Mouse (Mus musculus) G1E (cell line): ENCODE data around the gene Tuba1a. TPM values are rescaled to one million over a fixed set of nuclear protein-coding genes. Genes with fewer than 3 reads are reported as not detected.

Experiments
- ATAC-seq: 2 replicates; pipeline ENCODE4 v1.8.0; 2016; ENCODE audit warnings: mild to moderate bottlenecking; ENCODE audit not compliant: insufficient number of reproducible peaks, poor library complexity, low FRiP score, severe bottlenecking; ENCODE audit errors: extremely low read depth
- DNase-seq: peaks from one replicate; pipeline ENCODE4 v3.0.0; 2012; ENCODE audit warnings: low spot score
- H3K27me3 ChIP-seq: 2 replicates; pipeline ENCODE4 v1.6.1; 2012; ENCODE audit warnings: mild to moderate bottlenecking, low read length, inconsistent platforms; ENCODE audit not compliant: insufficient read depth
- H3K36me3 ChIP-seq: replicated peaks from 2 replicates; pipeline ENCODE3; 2012; ENCODE audit warnings: mild to moderate bottlenecking, inconsistent platforms
- H3K4me1 ChIP-seq: 2 replicates; pipeline ENCODE4 v1.6.1; 2012; ENCODE audit warnings: low read depth, low read length, inconsistent platforms, mixed read lengths; ENCODE audit not compliant: insufficient read depth
- H3K4me3 ChIP-seq: 2 replicates; pipeline ENCODE4 v1.5.1; 2012; ENCODE audit warnings: low read depth, mild to moderate bottlenecking, inconsistent platforms, low read length, moderate library complexity, mixed read lengths
- H3K9me3 ChIP-seq: replicated peaks from 2 replicates; pipeline ENCODE4 v1.6.1; 2012; ENCODE audit warnings: inconsistent platforms
- CTCF ChIP-seq: IDR thresholded peaks from 2 replicates; pipeline ENCODE4 v1.5.1; 2012; ENCODE audit warnings: low read depth, low read length, inconsistent platforms, mixed read lengths
- GATA1 ChIP-seq: IDR thresholded peaks from 2 replicates; pipeline ENCODE4 v1.6.1; 2012; ENCODE audit warnings: borderline replicate concordance, low read length, inconsistent platforms, mixed read lengths
- GATA2 ChIP-seq: IDR thresholded peaks from 2 replicates; pipeline ENCODE4 v1.6.1; 2012; ENCODE audit warnings: low read depth, low read length, inconsistent platforms, borderline replicate concordance
- POLR2AphosphoS5 ChIP-seq: IDR thresholded peaks from 2 replicates; pipeline ENCODE4 v1.6.1; 2012; ENCODE audit warnings: low read depth, low read length, inconsistent platforms; ENCODE audit not compliant: insufficient replicate concordance
- TAL1 ChIP-seq: conservative IDR thresholded peaks from 2 replicates; pipeline ENCODE4 v1.6.1; 2012; ENCODE audit warnings: low read depth, low read length, inconsistent platforms, mixed read lengths
- polyA plus RNA-seq: library from polyadenylated mRNA; stranded (reverse); fragments of >175 nt; gene quantifications from 2 replicates; pipeline ENCODE4 v1.2.3, GENCODE M21; 2012
- total RNA-seq, 2 experiments: library from RNA; stranded (forward) in 1 of 2; stranded (reverse) in 1 of 2; fragments of 200-1000 nt in 1 of 2; fragments of >200 nt in 1 of 2; fragmentation: Nextera tagmentation in 1 of 2; gene quantifications; 2 replicates each; pipeline ENCODE4 v1.2.3; 2014 to 2017

The Tuba1a gene
- total and polyA plus RNA-seq, 3 experiments, result 3.3 to 35.9 (median 22.3) TPM

GRCm38 (mm10) chr15:98985982-98986715 lies 32.6 kb upstream of the Tuba1a start:
- no peaks in the 10 kb centered on the region for H3K36me3 ChIP-seq
- ATAC-seq, result no peak
- DNase-seq, result no peak
- H3K4me1 ChIP-seq, result peaks cover 33% of the 10 kb centered on the region
- TF ChIP-seq POLR2AphosphoS5 (no peak), GATA1 (no peak), CTCF (no peak)
- peak overlapping the region; percentile 68 for H3K4me3 ChIP-seq
- H3K9me3 ChIP-seq, result no peaks in the 10 kb centered on the region
- H3K27me3 ChIP-seq, result peaks cover 3% of the 10 kb centered on the region

- DNase-seq, result peak; percentile 55
- ATAC-seq, result peak; percentile 57; the same call in 1 of the 2 replicates
Observed at GRCm38 (mm10) chr15:98985240-98985981, 31.9 kb upstream of the Tuba1a start.

DNA sequence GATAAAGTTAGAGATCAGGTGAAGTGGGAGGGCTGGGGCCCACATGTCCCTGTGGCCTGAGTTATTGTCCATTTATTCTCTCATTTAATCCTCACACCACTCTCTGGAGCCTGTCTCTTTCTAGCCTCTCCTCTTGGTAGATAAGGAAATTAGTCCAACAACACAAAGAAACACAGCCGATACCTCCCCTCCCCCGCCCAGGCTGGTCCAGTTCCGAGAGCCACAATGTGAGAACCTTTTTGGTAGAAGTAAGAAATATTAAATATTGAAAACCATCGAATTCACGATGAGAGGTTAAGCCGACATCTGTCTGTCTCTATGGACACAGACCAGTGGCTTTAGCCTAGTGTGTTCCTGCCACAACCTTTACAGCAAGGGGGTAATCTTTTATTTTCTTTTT lies 31.2 kb upstream of the Tuba1a start:
- Histone ChIP-seq H3K27me3 (peaks cover 10% of the 10 kb centered on the region), H3K4me1 (peaks cover 21% of the 10 kb centered on the region), H3K4me3 (peak overlapping the region; percentile 13; the same call in 1 of the 2 replicates), H3K36me3 (no peaks in the 10 kb centered on the region), H3K9me3 (no peaks in the 10 kb centered on the region)
- no peak for ATAC-seq
- no peak for DNase-seq
- TF ChIP-seq GATA1, result no peak
- no peak for TF ChIP-seq POLR2AphosphoS5
- TF ChIP-seq CTCF, result no peak
- no peak for TF ChIP-seq GATA2
- TF ChIP-seq TAL1, result no peak

More at GRCm38 (mm10) chr15:98985240-98985981, 31.9 kb upstream of the Tuba1a start:
- Histone ChIP-seq H3K27me3 (peaks cover 4% of the 10 kb centered on the region), H3K36me3 (no peaks in the 10 kb centered on the region), H3K4me1 (peaks cover 26% of the 10 kb centered on the region), H3K4me3 (peak overlapping the region; percentile 68), H3K9me3 (no peaks in the 10 kb centered on the region)
- TF ChIP-seq GATA2 (no peak), GATA1 (no peak), CTCF (no peak), POLR2AphosphoS5 (no peak)

GRCm38 (mm10) chr15:98983431-98984081 lies 30.1 kb upstream of the Tuba1a start:
- Histone ChIP-seq H3K4me3 (no peak overlapping the region), H3K9me3 (no peaks in the 10 kb centered on the region), H3K4me1 (peaks cover 12% of the 10 kb centered on the region; the same call in 1 of the 2 replicates), H3K36me3 (no peaks in the 10 kb centered on the region), H3K27me3 (peaks cover 14% of the 10 kb centered on the region)
- no peak for DNase-seq
- TF ChIP-seq TAL1, result no peak
- TF ChIP-seq GATA1, result no peak
- TF ChIP-seq POLR2AphosphoS5, result no peak
- no peak for TF ChIP-seq GATA2
- no peak for TF ChIP-seq CTCF
- ATAC-seq, result no peak

- Histone ChIP-seq H3K9me3 (no peaks in the 10 kb centered on the region), H3K4me3 (no peak overlapping the region), H3K36me3 (no peaks in the 10 kb centered on the region), H3K4me1 (peaks cover 17% of the 10 kb centered on the region; the same call in 1 of the 2 replicates), H3K27me3 (peaks cover 28% of the 10 kb centered on the region)
- TF ChIP-seq POLR2AphosphoS5 (no peak), TAL1 (no peak), CTCF (no peak), GATA2 (no peak), GATA1 (no peak)
- ATAC-seq (no peak), DNase-seq (no peak)
Observed at GRCm38 (mm10) chr15:98982100-98982499, 28.6 kb upstream of the Tuba1a start.

GRCm38 (mm10) chr15:98980012-98980614 lies 26.6 kb upstream of the Tuba1a start:
- no peaks in the 10 kb centered on the region for H3K36me3 ChIP-seq
- no peak overlapping the region for H3K4me3 ChIP-seq
- DNase-seq, result no peak
- no peaks in the 10 kb centered on the region for H3K9me3 ChIP-seq
- H3K4me1 ChIP-seq, result peaks cover 11% of the 10 kb centered on the region; the same call in 1 of the 2 replicates
- no peak for TF ChIP-seq GATA1
- no peak for TF ChIP-seq CTCF
- no peak for TF ChIP-seq GATA2
- TF ChIP-seq POLR2AphosphoS5, result no peak
- TF ChIP-seq TAL1, result no peak
- peaks cover 39% of the 10 kb centered on the region for H3K27me3 ChIP-seq
- ATAC-seq, result no peak
